Mouse (Mus musculus): ENCODE results near the gene Smg1. TPM values are rescaled to one million over a fixed set of nuclear protein-coding genes. Genes with fewer than 3 reads are reported as not detected.
A peak's percentile ranks its signal among the peaks of the same experiment; 100 is the strongest.

Gene Smg1
- total and polyA plus RNA-seq, 2 experiments from 2014 or later: 15.4 to 39.9 TPM

DNA sequence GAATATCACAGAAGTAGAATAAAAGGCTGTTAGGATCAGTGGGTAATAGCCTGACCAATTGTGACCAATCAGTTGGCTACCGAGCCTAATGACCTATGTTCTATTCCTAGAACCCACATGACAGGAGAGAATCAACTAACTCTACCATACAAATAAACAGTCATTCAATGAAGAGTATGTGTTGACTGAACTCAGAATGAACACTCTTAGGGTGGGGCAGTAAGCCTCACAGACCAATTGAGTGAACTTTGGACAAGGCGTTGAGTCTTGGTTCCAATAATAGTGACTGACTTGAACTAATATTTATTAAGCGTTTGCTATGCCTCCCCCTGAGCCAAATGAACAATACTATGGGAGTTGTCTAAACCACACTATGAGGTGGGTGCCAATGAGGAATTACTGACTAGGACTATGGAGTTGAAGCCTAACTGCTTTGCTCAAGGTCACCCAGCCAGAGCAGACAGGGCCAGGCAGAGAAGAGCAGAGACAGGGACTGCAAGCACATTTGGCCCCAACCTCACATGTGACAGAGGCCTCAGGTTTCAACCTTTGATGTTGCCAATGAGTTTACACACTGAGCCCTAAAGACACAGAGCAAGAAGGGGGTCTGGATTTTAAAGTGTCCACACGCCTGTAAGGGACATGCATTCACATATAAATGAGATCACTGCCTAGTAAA lies 7.2 kb upstream of the Smg1 start:
- Histone ChIP-seq H3K9ac (replicated peaks; ENCODE audit: low read length) (no peak overlapping the region), H3K27ac (no peak overlapping the region), H3K27me3 (ENCODE audit: insufficient read depth, low read length) (no peaks in the 10 kb centered on the region), H3K4me2 (ENCODE audit: low read depth, low read length) (no peak overlapping the region), H3K9me3 (ENCODE audit: low read length) (no peaks in the 10 kb centered on the region), H3K36me3 (ENCODE audit: insufficient read depth, low read length) (no peaks in the 10 kb centered on the region), H3K4me1 (ENCODE audit: insufficient read depth, low read length) (no peaks in the 10 kb centered on the region), H3K4me3 (ENCODE audit: low read length) (no peak overlapping the region)
- no peak for DNase-seq (ENCODE audit: low spot score)
- TF ChIP-seq CTCF (IDR thresholded peaks at IDR 0.05; ENCODE audit: low read depth): no peak
- ATAC-seq: no peak
- 85% methylated on average over 4 of the region's 4 CpGs for WGBS

GRCm38 (mm10) chr7:118249563-118249962 lies 6.1 kb upstream of the Smg1 start:
- no peak overlapping the region for H3K27ac ChIP-seq
- H3K9ac ChIP-seq (replicated peaks; ENCODE audit: low read length): no peak overlapping the region
- no peak for TF ChIP-seq CTCF (IDR thresholded peaks at IDR 0.05; ENCODE audit: low read depth)
- no peak overlapping the region for H3K4me3 ChIP-seq (ENCODE audit: low read length)
- no peak for DNase-seq (ENCODE audit: low spot score)
- H3K4me1 ChIP-seq (ENCODE audit: insufficient read depth, low read length): no peaks in the 10 kb centered on the region
- no peak for ATAC-seq
- H3K9me3 ChIP-seq (ENCODE audit: low read length): no peaks in the 10 kb centered on the region
- no peak overlapping the region for H3K4me2 ChIP-seq (ENCODE audit: low read depth, low read length)
- 85% methylated on average over 2 of the region's 2 CpGs for WGBS
- no peaks in the 10 kb centered on the region for H3K36me3 ChIP-seq (ENCODE audit: insufficient read depth, low read length)
- no peaks in the 10 kb centered on the region for H3K27me3 ChIP-seq (ENCODE audit: insufficient read depth, low read length)

GRCm38 (mm10) chr7:118248069-118248468 lies 4.6 kb upstream of the Smg1 start:
- no peaks in the 10 kb centered on the region for H3K4me1 ChIP-seq (ENCODE audit: insufficient read depth, low read length)
- 91% methylated on average over 8 of the region's 8 CpGs for WGBS
- ATAC-seq (no peak), DNase-seq (ENCODE audit: low spot score) (no peak)
- no peaks in the 10 kb centered on the region for H3K36me3 ChIP-seq (ENCODE audit: insufficient read depth, low read length)
- no peak for TF ChIP-seq CTCF (IDR thresholded peaks at IDR 0.05; ENCODE audit: low read depth)
- H3K27ac ChIP-seq: no peak overlapping the region
- H3K4me3 ChIP-seq (ENCODE audit: low read length): no peak overlapping the region
- no peaks in the 10 kb centered on the region for H3K9me3 ChIP-seq (ENCODE audit: low read length)
- H3K9ac ChIP-seq (replicated peaks; ENCODE audit: low read length): no peak overlapping the region
- no peaks in the 10 kb centered on the region for H3K27me3 ChIP-seq (ENCODE audit: insufficient read depth, low read length)
- H3K4me2 ChIP-seq (ENCODE audit: low read depth, low read length): no peak overlapping the region

DNA sequence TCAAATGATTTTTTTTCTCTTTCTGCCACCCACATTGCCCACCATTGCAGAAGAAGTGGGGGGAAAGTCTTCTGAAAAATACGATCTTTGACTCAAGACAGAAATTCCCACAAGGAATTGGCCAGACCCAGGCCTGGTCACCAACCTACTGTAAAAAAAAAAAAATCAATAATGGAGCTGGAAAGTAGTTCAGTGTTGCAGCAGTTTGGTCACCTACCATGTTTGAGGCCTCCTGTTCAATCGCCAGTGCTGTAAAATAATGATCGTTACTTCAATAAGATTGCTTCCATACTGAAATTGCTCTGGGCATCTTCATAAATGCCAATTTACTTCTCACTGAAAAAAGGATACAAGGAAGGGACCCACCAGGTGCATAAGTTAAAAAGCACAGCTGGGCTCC lies 1.8 kb upstream of the Smg1 start:
- TF ChIP-seq CTCF (IDR thresholded peaks at IDR 0.05; ENCODE audit: low read depth): no peak
- no peak overlapping the region for H3K9ac ChIP-seq (replicated peaks; ENCODE audit: low read length)
- no peaks in the 10 kb centered on the region for H3K36me3 ChIP-seq (ENCODE audit: insufficient read depth, low read length)
- WGBS: 94% methylated on average over 3 of the region's 3 CpGs
- no peak for DNase-seq (ENCODE audit: low spot score)
- H3K27ac ChIP-seq: no peak overlapping the region
- H3K4me3 ChIP-seq (ENCODE audit: low read length): no peak overlapping the region
- ATAC-seq: no peak
- no peaks in the 10 kb centered on the region for H3K27me3 ChIP-seq (ENCODE audit: insufficient read depth, low read length)
- no peak overlapping the region for H3K4me2 ChIP-seq (ENCODE audit: low read depth, low read length)
- peaks cover 6% of the 10 kb centered on the region; the same call in 1 of the 2 replicates for H3K4me1 ChIP-seq (ENCODE audit: insufficient read depth, low read length)
- no peaks in the 10 kb centered on the region for H3K9me3 ChIP-seq (ENCODE audit: low read length)

DNA sequence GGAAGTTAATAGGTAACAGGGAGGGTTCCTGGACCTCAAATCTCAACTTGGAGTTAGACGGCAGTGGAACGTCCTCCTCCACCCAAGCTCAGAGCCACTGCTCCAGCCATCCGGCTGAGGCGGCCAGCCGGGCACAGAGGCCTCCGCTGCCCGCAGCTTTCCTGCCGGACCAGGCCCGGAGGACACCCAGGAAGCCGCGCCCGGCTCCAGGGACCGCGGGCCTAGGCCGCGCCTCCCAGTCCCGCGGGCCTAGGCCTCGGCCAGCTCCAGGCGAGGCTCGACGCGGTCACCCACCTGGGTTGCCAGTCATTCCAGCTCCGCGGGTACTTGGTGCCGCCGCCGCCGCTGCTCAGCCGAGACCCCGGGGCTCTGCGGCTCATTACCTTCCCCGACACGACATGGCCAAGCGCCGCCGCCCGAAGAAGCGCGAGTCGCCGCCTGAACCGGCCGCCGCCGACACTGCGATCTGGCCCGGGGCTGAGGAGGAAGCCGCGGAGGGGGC lies 508 bp downstream of the Smg1 start:
- ATAC-seq (peak; percentile 34), DNase-seq (ENCODE audit: low spot score) (peak; percentile 60)
- H3K27me3 ChIP-seq (ENCODE audit: insufficient read depth, low read length): no peaks in the 10 kb centered on the region
- H3K9me3 ChIP-seq (ENCODE audit: low read length): no peaks in the 10 kb centered on the region
- peak overlapping the region; percentile 94 for H3K4me3 ChIP-seq (ENCODE audit: low read length)
- peaks cover 6% of the 10 kb centered on the region; the same call in 1 of the 2 replicates for H3K4me1 ChIP-seq (ENCODE audit: insufficient read depth, low read length)
- peak overlapping the region; percentile 88 for H3K27ac ChIP-seq
- TF ChIP-seq CTCF (IDR thresholded peaks at IDR 0.05; ENCODE audit: low read depth): no peak
- H3K9ac ChIP-seq (replicated peaks; ENCODE audit: low read length): peak overlapping the region; percentile 87
- WGBS: under 1% methylated on average over 50 of the region's 50 CpGs
- H3K4me2 ChIP-seq (ENCODE audit: low read depth, low read length): peak overlapping the region; percentile 83
- no peaks in the 10 kb centered on the region for H3K36me3 ChIP-seq (ENCODE audit: insufficient read depth, low read length)

- Histone ChIP-seq H3K4me2 (ENCODE audit: low read depth, low read length) (peak overlapping the region; percentile 83), H3K27ac (peak overlapping the region; percentile 88; the same call in 1 of the 2 replicates), H3K36me3 (ENCODE audit: insufficient read depth, low read length) (no peaks in the 10 kb centered on the region), H3K4me3 (ENCODE audit: low read length) (peak overlapping the region; percentile 94), H3K9ac (replicated peaks; ENCODE audit: low read length) (peak overlapping the region; percentile 87), H3K27me3 (ENCODE audit: insufficient read depth, low read length) (no peaks in the 10 kb centered on the region), H3K9me3 (ENCODE audit: low read length) (no peaks in the 10 kb centered on the region), H3K4me1 (ENCODE audit: insufficient read depth, low read length) (peaks cover 6% of the 10 kb centered on the region; the same call in 1 of the 2 replicates)
- no peak for DNase-seq (ENCODE audit: low spot score)
- 16% methylated on average over 6 of the region's 6 CpGs for WGBS
- TF ChIP-seq CTCF (IDR thresholded peaks at IDR 0.05; ENCODE audit: low read depth): no peak
- no peak for ATAC-seq
These were observed 1.2 kb downstream of the Smg1 start for GRCm38 (mm10) chr7:118242309-118242708.

- TF ChIP-seq CTCF (IDR thresholded peaks at IDR 0.05; ENCODE audit: low read depth): no peak
- no peak overlapping the region for H3K27ac ChIP-seq
- no peak for DNase-seq (ENCODE audit: low spot score)
- peaks cover 6% of the 10 kb centered on the region; the same call in 1 of the 2 replicates for H3K4me1 ChIP-seq (ENCODE audit: insufficient read depth, low read length)
- no peaks in the 10 kb centered on the region for H3K36me3 ChIP-seq (ENCODE audit: insufficient read depth, low read length)
- H3K4me3 ChIP-seq (ENCODE audit: low read length): no peak overlapping the region
- no peak for ATAC-seq
- H3K9me3 ChIP-seq (ENCODE audit: low read length): no peaks in the 10 kb centered on the region
- H3K9ac ChIP-seq (replicated peaks; ENCODE audit: low read length): no peak overlapping the region
- H3K4me2 ChIP-seq (ENCODE audit: low read depth, low read length): no peak overlapping the region
- no peaks in the 10 kb centered on the region for H3K27me3 ChIP-seq (ENCODE audit: insufficient read depth, low read length)
These were observed 3.1 kb downstream of the Smg1 start for GRCm38 (mm10) chr7:118240402-118240801.
